Mouse (Mus musculus) kidney, adult 2 months (tissue): ENCODE data around the gene Zc3h18.

Experiments
- CTCF ChIP-seq: fragments of 200-500 bp; conservative IDR thresholded peaks from 2 replicates; pipeline ENCODE4 v1.5.1; 2011; ENCODE audit warnings: low read depth, mild to moderate bottlenecking, control low read depth, low read length, moderate library complexity, mixed read lengths; ENCODE audit not compliant: insufficient read depth, insufficient read length
- POLR2A ChIP-seq: fragments of 200-500 bp; IDR thresholded peaks from one replicate; pipeline ENCODE4 v1.6.1; 2011; ENCODE audit warnings: low read depth, low read length, control low read depth

GRCm38 (mm10) chr8:122390758-122391157, 14.3 kb downstream of the Zc3h18 start:
- TF ChIP-seq CTCF (no peak), POLR2A (no peak)
